Mouse (Mus musculus) G1E (cell line): ENCODE data around the gene Fam76a.

Experiments
- CTCF ChIP-seq: IDR thresholded peaks from 2 replicates; pipeline ENCODE4 v1.5.1; 2012; ENCODE audit warnings: low read depth, low read length, inconsistent platforms, mixed read lengths
- GATA1 ChIP-seq: IDR thresholded peaks from 2 replicates; pipeline ENCODE4 v1.6.1; 2012; ENCODE audit warnings: borderline replicate concordance, low read length, inconsistent platforms, mixed read lengths
- GATA2 ChIP-seq: IDR thresholded peaks from 2 replicates; pipeline ENCODE4 v1.6.1; 2012; ENCODE audit warnings: low read depth, low read length, inconsistent platforms, borderline replicate concordance
- POLR2AphosphoS5 ChIP-seq: IDR thresholded peaks from 2 replicates; pipeline ENCODE4 v1.6.1; 2012; ENCODE audit warnings: low read depth, low read length, inconsistent platforms; ENCODE audit not compliant: insufficient replicate concordance
- TAL1 ChIP-seq: conservative IDR thresholded peaks from 2 replicates; pipeline ENCODE4 v1.6.1; 2012; ENCODE audit warnings: low read depth, low read length, inconsistent platforms, mixed read lengths

DNA sequence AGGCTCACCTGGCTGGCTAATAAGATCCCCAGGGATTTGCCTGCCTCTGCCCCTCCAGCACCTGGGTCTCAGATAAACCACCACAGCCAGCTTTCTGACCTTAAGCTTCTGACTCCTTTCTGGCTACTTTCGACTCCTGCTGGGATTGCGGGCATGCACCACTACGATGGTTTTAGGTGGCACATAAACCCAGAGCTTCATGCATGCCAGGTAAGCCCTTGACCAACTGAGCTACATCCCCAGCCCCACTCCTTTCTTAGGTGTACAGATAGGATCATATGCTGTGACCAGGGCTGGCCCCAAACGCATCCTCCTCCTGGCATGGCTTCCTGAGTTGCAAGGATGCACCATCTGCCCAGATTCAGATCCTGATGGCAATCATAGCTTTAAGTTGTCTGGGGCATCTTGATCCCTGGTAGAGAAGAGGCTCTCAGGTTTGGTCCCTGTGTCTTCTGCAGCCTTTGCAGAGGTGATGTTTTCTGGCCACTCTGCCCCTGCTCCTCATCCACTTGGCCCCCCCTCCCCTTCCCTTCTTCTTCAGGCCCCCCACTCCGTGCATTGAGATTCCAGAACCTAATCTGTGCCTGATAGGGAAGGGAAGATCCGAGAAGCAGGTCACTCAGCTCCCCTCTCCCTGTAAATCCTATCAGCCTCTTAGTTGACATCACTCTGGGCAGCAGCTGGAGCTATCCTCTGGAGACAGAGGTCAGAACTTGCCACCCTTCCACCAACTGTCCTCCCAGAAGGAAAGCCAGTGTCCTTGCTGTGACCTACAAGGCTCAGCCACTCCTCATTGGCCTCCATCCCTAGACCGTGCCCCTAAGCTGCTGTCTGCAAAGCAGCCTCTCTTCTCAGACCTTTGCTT lies 32.4 kb upstream of the Fam76a start:
- TF ChIP-seq CTCF = no peak
- no peak for TF ChIP-seq TAL1
- no peak for TF ChIP-seq GATA1
- no peak for TF ChIP-seq POLR2AphosphoS5
- TF ChIP-seq GATA2 = no peak
